Mouse (Mus musculus) retina, postnatal 7 days (tissue): ENCODE measurements around the gene Ccna2.
A peak's percentile ranks its signal among the peaks of the same experiment; 100 is the strongest.
"Not testable (repeated sequence)": the region's sequence is repeated elsewhere in the genome, so short reads cannot be mapped to it uniquely, and the experiment has no call there.

Experiments
- DNase-seq: peaks from one replicate; pipeline ENCODE4 v3.0.0-alpha.2; 2012; ENCODE audit warnings: low read depth, low spot score

Gene Ccna2

DNA sequence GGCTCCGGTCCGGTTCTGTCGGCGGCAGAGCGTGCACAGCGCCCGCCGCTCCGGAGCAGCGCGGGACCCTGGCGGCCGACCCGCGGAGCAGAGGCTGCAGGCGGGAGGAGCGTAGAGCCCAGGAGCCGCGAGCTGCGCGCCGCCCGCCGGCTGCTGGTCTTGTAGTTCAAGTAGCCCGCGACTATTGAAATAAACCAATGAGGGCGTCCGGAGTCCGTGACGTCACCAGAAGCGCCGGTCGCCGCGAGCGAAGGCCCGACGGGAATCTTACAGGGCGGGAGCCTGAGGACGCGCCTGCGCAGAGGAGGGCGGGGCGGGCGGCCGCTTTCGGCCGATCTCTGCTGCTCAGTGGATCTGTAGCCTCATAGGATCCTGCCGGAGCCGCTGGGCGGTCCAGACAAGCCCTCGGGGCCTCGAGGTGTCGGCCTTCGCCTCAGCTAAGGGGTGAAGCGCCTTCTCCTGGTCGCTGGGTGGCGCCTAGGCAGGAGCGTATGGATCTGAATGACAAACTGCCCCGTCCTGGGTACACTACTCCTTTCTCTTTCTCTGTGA is at the start of gene Ccna2:
Gene Ccna2 (minus strand): TSS at position 324 of the 552 bp plus-strand sequence.
- DNase-seq, result peak; percentile 93

GRCm38 (mm10) chr3:36618181-36618580 is 46.2 kb upstream of the Ccna2 start:
- peak; percentile 71 for DNase-seq

GRCm38 (mm10) chr3:36613908-36614255 is 41.9 kb upstream of the Ccna2 start:
- no peak for DNase-seq

GRCm38 (mm10) chr3:36613202-36613907 is 41.4 kb upstream of the Ccna2 start, which contains the start of gene Bbs7:
Gene Bbs7, minus strand, starts transcription at chr3:36613477.
- peak; percentile 95 for DNase-seq

- no peak for DNase-seq
Measured at GRCm38 (mm10) chr3:36612687-36613086, 40.7 kb upstream of the Ccna2 start.

DNA sequence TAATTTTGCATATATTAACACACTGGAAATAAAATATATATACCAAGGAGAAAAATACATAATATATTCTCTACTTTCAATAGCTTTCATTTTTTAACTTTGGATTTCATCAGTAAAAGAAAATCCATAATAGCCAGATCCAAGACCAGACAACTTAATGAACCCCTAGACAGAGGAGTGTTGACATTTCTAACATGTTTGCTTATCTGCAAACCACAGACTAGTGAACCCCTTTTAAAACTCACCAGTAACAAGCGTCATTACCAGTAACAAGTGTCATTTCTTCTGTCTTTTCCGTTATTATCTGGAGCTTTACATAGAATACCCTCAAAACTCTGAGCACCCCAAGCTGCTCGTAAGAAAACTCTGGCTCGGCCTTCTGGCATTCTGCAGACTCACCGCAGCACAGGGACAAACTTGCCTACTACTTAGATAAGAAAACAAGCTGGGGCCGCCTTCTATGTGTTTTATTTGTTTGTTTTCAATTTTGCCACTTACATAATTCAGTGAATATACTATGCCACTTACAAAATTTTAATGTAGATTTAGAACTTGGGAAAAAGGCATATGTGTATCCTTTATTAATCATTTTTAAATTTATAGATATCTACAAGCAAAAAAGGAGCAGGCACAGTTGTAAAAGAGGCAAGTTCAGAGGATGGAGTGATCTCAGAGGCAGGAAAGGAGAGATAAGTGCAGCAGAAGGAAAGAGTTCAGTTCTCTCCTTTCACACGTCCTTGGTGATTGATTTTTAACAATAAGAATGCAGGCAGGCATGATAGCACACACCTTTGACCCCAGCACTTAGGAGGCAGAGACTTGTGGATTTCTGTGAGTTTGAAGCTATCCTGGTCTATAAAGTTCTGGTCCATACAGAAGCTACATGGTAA is 34.2 kb upstream of the Ccna2 start:
- DNase-seq, result no peak

- not testable (repeated sequence) for DNase-seq
Measured at GRCm38 (mm10) chr3:36599773-36600172, 27.8 kb upstream of the Ccna2 start.

GRCm38 (mm10) chr3:36598811-36599210 is 26.9 kb upstream of the Ccna2 start:
- DNase-seq, result no peak

DNA sequence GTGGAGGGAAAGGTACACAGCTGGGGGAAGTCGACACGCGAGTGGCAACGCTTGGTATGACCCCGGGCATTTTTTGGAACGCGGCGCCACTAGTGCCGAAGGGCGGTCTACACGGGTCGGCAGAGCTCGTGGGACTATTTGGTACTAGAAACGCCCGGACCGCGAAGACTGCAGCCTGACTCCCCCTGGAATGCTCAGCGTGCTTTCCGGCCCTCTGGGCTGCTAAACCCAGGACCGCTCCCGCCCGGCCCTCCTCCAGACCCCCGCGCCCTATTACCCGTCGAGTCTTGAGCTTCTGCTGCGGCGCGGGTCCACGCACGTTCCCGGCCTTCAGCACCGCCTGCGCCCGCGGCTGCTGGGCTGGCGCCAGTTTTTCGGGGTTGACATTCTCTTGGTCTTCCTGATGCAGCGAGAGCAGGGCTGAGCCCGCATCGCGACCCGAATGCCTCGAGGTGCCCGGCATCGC is 556 bp downstream of the Ccna2 start:
- no peak for DNase-seq

GRCm38 (mm10) chr3:36569836-36570235 is 2.1 kb downstream of the Ccna2 start:
- DNase-seq, result no peak

DNA sequence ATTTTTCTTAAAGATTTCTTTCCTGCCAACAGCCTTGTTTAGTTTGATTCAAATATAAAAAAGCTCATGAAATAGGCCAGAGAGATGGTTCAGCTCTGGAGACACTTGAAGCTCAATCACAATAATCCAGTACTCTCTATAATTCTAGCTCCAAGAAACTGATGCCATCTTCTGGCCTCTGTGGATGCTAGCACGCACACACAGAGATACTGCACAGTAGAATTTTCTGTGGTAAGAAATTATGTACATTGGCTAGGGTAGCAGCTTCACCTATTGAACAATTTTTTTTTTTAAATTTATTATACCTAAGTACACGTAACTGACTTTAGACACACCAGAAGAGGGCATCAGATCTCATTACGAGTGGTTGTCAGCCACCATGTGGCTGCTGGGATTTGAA is 8.3 kb downstream of the Ccna2 start:
- no peak for DNase-seq

- DNase-seq, result no peak
Measured at GRCm38 (mm10) chr3:36559606-36560005, 12.3 kb downstream of the Ccna2 start.

DNA sequence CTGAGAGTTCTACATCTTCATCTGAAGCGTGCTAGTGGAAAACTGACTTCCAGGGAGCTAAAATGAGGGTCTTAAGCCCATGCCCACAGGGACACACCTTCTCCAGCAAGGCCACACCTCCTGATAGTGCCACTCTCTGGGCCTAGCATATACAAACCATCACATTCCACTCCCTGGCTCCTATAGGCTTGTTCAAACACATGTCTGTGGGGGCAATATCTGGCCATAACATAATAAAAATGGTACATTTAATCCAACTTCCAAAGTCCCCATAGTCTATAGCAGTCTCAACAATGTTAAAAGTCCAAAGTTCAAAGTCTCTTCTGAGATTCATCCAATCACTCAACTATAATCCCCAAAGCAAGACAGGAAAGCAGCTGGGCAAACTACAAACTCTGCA is 14.3 kb downstream of the Ccna2 start:
- no peak for DNase-seq

- peak; percentile 87 for DNase-seq
Measured at GRCm38 (mm10) chr3:36552406-36553047, 19.4 kb downstream of the Ccna2 start, which contains the start of gene Exosc9. Gene Exosc9, plus strand, starts transcription at chr3:36552606.

DNA sequence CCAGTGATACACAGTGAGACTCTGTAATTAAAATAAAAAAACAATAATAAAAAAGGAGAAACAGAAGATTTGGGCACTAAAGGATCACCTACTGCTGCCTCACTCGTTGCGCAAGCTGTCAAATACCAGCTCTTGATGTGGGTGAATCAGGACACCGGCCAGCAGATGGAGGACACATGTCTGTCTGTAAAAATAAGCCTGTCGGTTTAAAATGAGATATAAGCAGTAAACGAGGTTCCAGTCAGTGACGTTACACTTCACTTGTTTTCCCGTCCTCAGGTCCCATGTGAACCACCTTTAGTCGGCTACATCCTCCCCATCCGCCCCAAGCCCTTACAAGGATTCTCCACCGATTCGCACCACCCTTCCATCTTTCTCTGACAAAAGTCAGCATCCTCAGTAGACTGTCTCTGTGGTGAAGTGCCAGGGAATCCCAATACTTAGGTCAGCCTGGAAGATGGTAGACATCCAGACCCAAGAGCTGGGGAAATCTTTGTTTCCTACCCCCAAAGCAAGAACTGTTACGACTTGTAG is 20.0 kb downstream of the Ccna2 start:
- no peak for DNase-seq

DNA sequence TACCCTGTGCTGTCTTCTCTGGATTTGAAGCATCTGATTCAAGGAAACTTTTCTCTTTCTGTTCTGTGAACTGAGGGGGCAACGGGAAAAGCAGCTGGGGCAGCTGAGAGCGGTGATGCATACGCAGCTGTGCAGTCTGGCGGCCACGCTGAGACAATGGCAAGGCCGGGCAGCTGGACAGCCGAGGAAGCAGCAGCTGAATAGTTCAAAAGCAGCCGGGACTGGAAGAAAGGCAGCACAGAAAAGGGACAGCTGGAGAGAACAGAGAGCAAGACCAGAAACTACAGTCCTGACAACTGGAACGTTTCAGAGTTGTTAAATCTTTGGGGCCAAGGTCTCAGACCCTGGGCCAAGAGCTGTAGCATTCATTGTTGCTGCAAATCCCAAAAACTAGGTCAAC is 20.6 kb downstream of the Ccna2 start:
- no peak for DNase-seq

DNA sequence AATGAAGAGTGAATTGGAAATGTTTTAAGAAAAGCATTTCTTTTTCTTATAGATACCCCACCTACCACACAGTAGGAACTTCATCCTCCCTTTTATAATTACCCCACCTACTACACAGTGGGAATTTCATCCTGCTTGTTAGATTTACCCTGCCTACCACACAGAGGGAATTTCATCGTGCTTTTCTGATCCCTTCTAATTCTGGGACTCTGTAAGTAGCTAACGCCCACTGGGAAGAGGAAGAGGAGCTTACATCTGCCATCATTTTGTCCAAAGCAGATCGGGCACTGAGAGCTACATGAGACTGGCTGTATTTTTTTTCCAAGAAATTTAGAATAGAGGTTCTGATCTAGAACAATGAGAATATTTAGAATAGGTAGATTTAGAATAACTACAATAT is 27.0 kb downstream of the Ccna2 start:
- no peak for DNase-seq

DNA sequence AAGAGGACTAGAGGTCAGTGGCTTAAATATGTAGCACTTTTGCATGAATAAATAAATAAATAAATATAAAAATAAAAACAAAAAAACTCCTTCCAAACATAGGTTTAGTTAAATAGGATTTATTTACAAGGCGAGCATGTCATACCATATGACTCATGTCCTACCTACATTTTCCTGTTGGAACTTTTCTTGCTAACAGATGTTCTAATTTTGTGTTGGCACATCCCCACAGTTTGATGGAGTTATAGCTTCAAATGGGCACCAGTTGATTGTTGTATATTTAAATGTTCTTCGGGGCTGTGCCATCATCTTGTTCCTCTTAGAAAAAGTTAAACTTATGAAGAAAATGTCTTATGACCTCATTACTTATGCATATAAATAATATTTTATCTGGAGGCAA is 30.6 kb downstream of the Ccna2 start:
- no peak for DNase-seq

DNA sequence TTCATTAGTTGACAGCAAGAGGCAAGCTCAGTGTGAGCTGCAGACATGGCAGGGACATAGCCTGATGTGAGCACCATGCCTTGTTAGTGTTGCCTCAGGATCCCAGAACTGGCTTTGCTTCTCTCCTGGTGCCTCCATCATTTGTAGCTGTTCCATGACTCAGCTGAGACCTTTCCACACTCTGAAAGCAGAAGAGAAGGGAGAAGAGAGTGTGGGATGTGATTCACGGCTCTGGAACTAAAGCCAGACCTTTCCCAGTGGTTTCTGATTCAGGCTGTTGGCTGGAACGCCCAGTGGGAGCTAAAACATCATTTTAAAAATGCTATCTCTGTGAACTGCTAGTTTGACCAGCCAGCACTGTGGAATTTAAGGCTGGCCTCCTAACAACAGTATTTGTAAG is 31.2 kb downstream of the Ccna2 start:
- no peak for DNase-seq

DNA sequence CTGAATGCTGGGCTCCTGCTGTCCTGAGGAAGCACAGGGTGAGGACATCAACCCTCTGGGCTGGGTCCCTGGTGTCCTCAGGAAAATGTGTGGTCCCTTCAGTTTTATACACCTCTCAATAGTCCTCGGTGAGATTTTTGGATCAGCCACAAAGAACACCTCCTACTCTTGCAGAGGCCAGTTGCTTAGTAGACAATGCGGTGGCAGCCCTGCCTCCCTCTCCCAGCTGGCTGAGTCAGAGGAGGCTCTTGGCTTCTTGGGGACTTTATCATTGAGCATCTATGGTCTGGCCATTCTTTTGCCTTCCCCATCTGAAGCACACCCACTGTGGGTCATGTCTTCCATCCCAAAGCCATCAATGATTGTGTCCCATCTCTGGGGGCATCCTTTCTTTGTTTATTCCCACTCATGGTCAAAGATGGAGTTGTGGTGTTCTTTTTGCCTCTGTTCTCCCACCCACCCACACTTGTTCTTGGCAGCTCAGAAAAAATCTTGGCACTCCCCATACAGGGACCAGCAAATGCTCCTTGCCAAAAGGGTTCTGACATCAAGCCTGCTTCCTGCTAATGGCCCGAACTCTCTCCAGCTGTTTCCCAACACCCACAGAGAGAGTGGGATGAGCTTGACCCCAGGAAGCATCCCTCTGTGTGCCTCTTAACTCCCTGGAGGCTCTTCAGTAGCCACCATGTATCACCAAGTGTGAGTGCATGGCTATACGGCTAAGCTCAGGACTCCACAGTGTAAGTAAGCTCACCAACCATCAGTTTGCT is 34.1 kb downstream of the Ccna2 start:
- no peak for DNase-seq

DNA sequence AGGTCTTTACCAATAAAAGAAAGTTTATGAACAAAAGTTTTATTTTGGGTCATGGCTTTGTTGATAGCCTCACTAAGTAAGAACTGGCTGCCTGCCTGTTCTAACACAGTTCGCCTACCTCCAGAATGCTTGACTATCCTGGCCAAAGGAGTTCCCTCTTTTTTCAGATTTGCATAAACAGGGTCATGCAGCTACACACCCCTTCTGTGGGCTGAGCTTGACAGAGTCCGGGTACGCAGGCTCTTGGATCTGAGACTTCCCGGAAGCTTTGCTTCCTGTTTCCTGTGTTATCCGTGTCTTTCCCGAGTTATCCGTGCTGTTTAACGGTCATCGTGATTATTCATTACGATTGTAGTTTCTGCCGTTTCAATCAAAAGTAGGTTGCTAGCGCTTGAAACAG is 35.9 kb downstream of the Ccna2 start:
- no peak for DNase-seq
